Mouse (Mus musculus): ENCODE data around the gene Aspm. TPM values are rescaled to one million over a fixed set of nuclear protein-coding genes. Genes with fewer than 3 reads are reported as not detected.

The Aspm gene
- total RNA-seq (2012; rRNA removed) (15.1 and 19.4 TPM in 2 replicates), polyA plus RNA-seq (2012; ENCODE audit: insufficient read depth in 1 of 2, insufficient read length in 2 of 2, low read depth in 1 of 2, low replicate concordance in 2 of 2, missing spikeins in 1 of 2) (100 to 1,000 TPM in 1 of 2 experiments, 10 to 100 TPM in 1; 15.1 to 137 TPM)

DNA sequence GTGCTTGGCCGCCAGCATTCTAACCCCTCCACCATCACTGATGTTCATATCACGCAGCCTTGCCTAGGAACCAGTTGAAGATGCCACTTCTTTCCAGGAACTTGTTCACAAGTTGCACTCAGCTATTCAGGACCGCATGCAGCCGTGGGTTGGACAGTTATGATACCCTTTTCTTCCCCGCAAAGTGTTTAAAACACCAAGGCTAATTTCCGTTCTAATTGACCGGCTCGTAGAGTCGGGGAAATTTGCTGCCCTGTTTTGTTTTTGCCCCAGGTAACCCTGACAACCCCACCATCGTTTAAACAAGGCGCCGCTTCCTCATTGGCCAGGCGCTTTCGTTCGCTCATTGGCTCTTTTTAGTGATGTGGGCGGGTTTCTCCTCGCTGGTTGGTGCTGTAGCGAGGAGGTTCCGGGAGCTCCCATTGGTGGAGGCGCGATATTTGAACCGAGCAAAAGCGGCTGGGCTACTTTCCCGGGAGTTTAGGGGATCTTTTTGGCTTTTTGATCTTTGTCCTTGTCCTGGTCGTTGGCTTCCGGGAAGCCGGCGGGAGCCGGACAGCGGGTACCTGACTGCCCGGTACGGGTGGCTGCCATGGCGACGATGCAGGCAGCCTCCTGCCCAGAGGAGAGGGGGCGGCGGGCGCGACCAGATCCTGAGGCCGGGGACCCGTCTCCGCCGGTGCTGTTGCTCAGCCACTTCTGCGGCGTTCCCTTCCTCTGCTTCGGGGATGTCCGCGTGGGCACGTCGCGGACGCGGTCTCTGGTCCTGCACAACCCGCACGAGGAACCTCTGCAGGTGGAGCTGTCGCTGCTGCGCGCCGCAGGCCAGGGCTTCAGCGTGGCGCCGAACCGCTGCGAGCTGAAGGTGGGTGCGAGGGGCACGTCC, at the start of gene Aspm:
Aspm (plus strand) TSS at position 433 of the 886 bp plus-strand sequence.
- peak; percentile 97 for DNase-seq (ENCODE audit: low read depth, low spot score)
- peak within 1 kb of the TSS; percentile 85 to 98 for H3K4me3 ChIP-seq (ENCODE audit: control insufficient read depth in 1 of 2, insufficient read depth in 1 of 2, low read depth in 2 of 2, low read length in 2 of 2)
- peak within 1 kb of the TSS; percentile 83 for H3K27ac ChIP-seq (ENCODE audit: control insufficient read depth, low read depth, low read length)
- H3K9ac ChIP-seq (ENCODE audit: control insufficient read depth, low read depth, low read length, poor library complexity, severe bottlenecking), result peak within 1 kb of the TSS; percentile 96
- H3K4me1 ChIP-seq (ENCODE audit: control insufficient read depth in 1 of 2, insufficient read depth in 2 of 2, low read length in 2 of 2), result peaks cover 0 to 8% of the 10 kb centered on the region in 2 experiments; a peak in 2 of 4 replicates
- peaks cover 27% of the 10 kb centered on the region for H3K79me2 ChIP-seq (ENCODE audit: control insufficient read depth, insufficient read depth, low read length, poor library complexity)
- peaks cover 5 to 17% of the 10 kb centered on the region in 2 experiments for H3K36me3 ChIP-seq (ENCODE audit: control insufficient read depth in 1 of 2, insufficient read depth in 2 of 2, low read length in 2 of 2)
- H3K9me3 ChIP-seq (replicated peaks; ENCODE audit: insufficient read depth, low read length), result no peaks in the 10 kb centered on the region
- no peaks in the 10 kb centered on the region for H3K27me3 ChIP-seq (ENCODE audit: control insufficient read depth in 1 of 2, insufficient read depth in 2 of 2, low read length in 2 of 2)
- TF ChIP-seq ZNF384 (IDR thresholded peaks at IDR 0.05; ENCODE audit: low read depth, low read length) (no peak), E2F4 (IDR thresholded peaks at IDR 0.05; ENCODE audit: borderline replicate concordance, low read depth, low read length) (peak; percentile 89; the same call in 1 of the 2 replicates), SIN3A (IDR thresholded peaks at IDR 0.05; ENCODE audit: low read length) (peak; percentile 99), MEF2A (IDR thresholded peaks at IDR 0.05; ENCODE audit: extremely low read depth, insufficient replicate concordance, low read depth, low read length, poor library complexity, severe bottlenecking) (no peak), CHD2 (IDR thresholded peaks at IDR 0.05; ENCODE audit: low read length) (peak; percentile 59), TCF12 (IDR thresholded peaks at IDR 0.05; ENCODE audit: low read depth, low read length) (no peak), POLR2A (IDR thresholded peaks at IDR 0.05; ENCODE audit: control insufficient read depth in 1 of 2, insufficient read depth in 1 of 2, low read depth in 1 of 2, low read length in 2 of 2, poor library complexity in 1 of 2) (peak; percentile 43 to 73; a peak in 2 of 4 replicates), ELF1 (IDR thresholded peaks at IDR 0.05; ENCODE audit: low read depth, low read length) (peak; percentile 74; the same call in 1 of the 2 replicates), USF1 (IDR thresholded peaks at IDR 0.05; ENCODE audit: low read depth, low read length) (no peak), POLR2AphosphoS5 (IDR thresholded peaks at IDR 0.05; ENCODE audit: borderline replicate concordance, low read depth, low read length) (0 out of 2 replicates have a peak, but pooled peaks have one; percentile 21), ZC3H11A (IDR thresholded peaks at IDR 0.05; ENCODE audit: low read depth, low read length) (no peak), BHLHE40 (IDR thresholded peaks at IDR 0.05; ENCODE audit: borderline replicate concordance, low read depth, low read length) (no peak), MAZ (IDR thresholded peaks at IDR 0.05; ENCODE audit: low read depth, low read length) (no peak), RAD21 (IDR thresholded peaks at IDR 0.05; ENCODE audit: low read depth, low read length) (no peak), JUND (IDR thresholded peaks at IDR 0.05; ENCODE audit: low read depth, low read length) (no peak), SMC3 (IDR thresholded peaks at IDR 0.05; ENCODE audit: low read depth, low read length) (no peak), TBP (IDR thresholded peaks at IDR 0.05; ENCODE audit: low read depth, low read length) (peak; percentile 71), MXI1 (IDR thresholded peaks at IDR 0.05; ENCODE audit: low read depth, low read length) (peak; percentile 61; the same call in 1 of the 2 replicates), CTCF (IDR thresholded peaks at IDR 0.05 in 2 of 3, conservative IDR thresholded peaks at IDR 0.05 in 1 of 3; ENCODE audit: control insufficient read depth in 1 of 3, insufficient read depth in 1 of 3, low read depth in 2 of 3, low read length in 3 of 3, poor library complexity in 1 of 3, severe bottlenecking in 1 of 3) (no peak), CHD1 (IDR thresholded peaks at IDR 0.05; ENCODE audit: low read depth, low read length) (no peak), ZKSCAN1 (IDR thresholded peaks at IDR 0.05; ENCODE audit: low read depth, low read length) (no peak), MYB (IDR thresholded peaks at IDR 0.05; ENCODE audit: low read depth, low read length) (no peak), NELFE (IDR thresholded peaks at IDR 0.05; ENCODE audit: low read depth, low read length) (peak; percentile 59), RCOR1 (IDR thresholded peaks at IDR 0.05; ENCODE audit: low read depth, low read length) (no peak), ETS1 (IDR thresholded peaks at IDR 0.05; ENCODE audit: low read depth, low read length) (0 out of 2 replicates have a peak, but pooled peaks have one; percentile 13), MYC (IDR thresholded peaks at IDR 0.05; ENCODE audit: low read depth, low read length) (no peak), NRF1 (IDR thresholded peaks at IDR 0.05; ENCODE audit: insufficient read depth, low read depth, low read length, poor library complexity, severe bottlenecking) (no peak), GABPA (IDR thresholded peaks at IDR 0.05; ENCODE audit: low read depth, low read length) (no peak), KAT2A (conservative IDR thresholded peaks at IDR 0.05; ENCODE audit: low read depth, low read length) (no peak), POLR2AphosphoS2 (IDR thresholded peaks at IDR 0.05; ENCODE audit: low read length) (no peak), ZMIZ1 (IDR thresholded peaks at IDR 0.05; ENCODE audit: low read depth, low read length) (no peak; the same call in 1 of the 2 replicates), GATA1 (IDR thresholded peaks at IDR 0.05; ENCODE audit: low read depth, low read length) (no peak), USF2 (IDR thresholded peaks at IDR 0.05; ENCODE audit: borderline replicate concordance in 1 of 2, insufficient read depth in 1 of 2, low read depth in 1 of 2, low read length in 2 of 2) (no peak), HCFC1 (IDR thresholded peaks at IDR 0.05; ENCODE audit: low read depth, low read length) (peak; percentile 79), MAFK (IDR thresholded peaks at IDR 0.05; ENCODE audit: borderline replicate concordance, low read depth, low read length) (no peak)
